Mouse (Mus musculus) neural tube, embryonic 11.5 days (tissue): ENCODE data around the gene Hpd. TPM values are rescaled to one million over a fixed set of nuclear protein-coding genes. Genes with fewer than 3 reads are reported as not detected.

Experiments used
- ATAC-seq: fragments of 200-750 bp; cut with Nextera tagmentation; 2 replicates; pipeline ENCODE4 v1.8.0; 2017; ENCODE audit warnings: moderate number of reproducible peaks, mild to moderate bottlenecking, moderate TSS enrichment, moderate library complexity; ENCODE audit not compliant: insufficient read depth, low FRiP score, low TSS enrichment
- DNase-seq: peaks from one replicate; pipeline ENCODE4 v3.0.0-alpha.2; 2015; ENCODE audit warnings: low spot score
- H3K27ac ChIP-seq: fragments of 300-500 bp; sonication (generic); 2 replicates; pipeline ENCODE4 v1.5.1; 2014; ENCODE audit warnings: low read depth, mild to moderate bottlenecking, low read length
- H3K27me3 ChIP-seq: fragments of 300-500 bp; sonication (generic); 2 replicates; pipeline ENCODE4 v1.6.1; 2014; ENCODE audit warnings: mild to moderate bottlenecking, low read length, mixed read lengths; ENCODE audit not compliant: control insufficient read depth, insufficient read depth
- H3K36me3 ChIP-seq: fragments of 300-500 bp; sonication (generic); 2 replicates; pipeline ENCODE4 v1.6.1; 2014; ENCODE audit warnings: mild to moderate bottlenecking, low read length, moderate library complexity, mixed read lengths; ENCODE audit not compliant: control insufficient read depth, insufficient read depth
- H3K4me1 ChIP-seq: fragments of 300-500 bp; sonication (generic); 2 replicates; pipeline ENCODE4 v1.6.1; 2014; ENCODE audit warnings: low read length, mixed read lengths; ENCODE audit not compliant: control insufficient read depth, insufficient read depth
- H3K4me2 ChIP-seq: fragments of 300-500 bp; sonication (generic); 2 replicates; pipeline ENCODE4 v1.6.1; 2014; ENCODE audit warnings: low read depth, mild to moderate bottlenecking, moderate library complexity
- H3K4me3 ChIP-seq: fragments of 300-500 bp; sonication (generic); 2 replicates; pipeline ENCODE4 v1.5.1; 2014; ENCODE audit warnings: low read depth, low read length
- H3K9ac ChIP-seq: fragments of 300-500 bp; sonication (generic); 2 replicates; pipeline ENCODE4 v1.6.1; 2014; ENCODE audit warnings: mild to moderate bottlenecking, low read length
- H3K9me3 ChIP-seq: fragments of 300-500 bp; sonication (generic); 2 replicates; pipeline ENCODE4 v1.6.1; 2016; ENCODE audit warnings: low read length; ENCODE audit not compliant: control insufficient read depth
- WGBS: fragments of 180-500 bp; shearing (Covaris S2); extraction: QIAGEN DNeasy Blood & Tissue Kit; methylation state at CpG from one replicate; pipeline ENCODE4 v1.1.7; 2014; 5-methylcytosine and 5-hydroxymethylcytosine counted together
- polyA plus RNA-seq: library from polyadenylated mRNA; unstranded; fragments of >200 nt; fragmentation: Nextera tagmentation; extraction: Ambion mirVana; gene quantifications from 2 replicates; pipeline ENCODE4 v1.2.1, GENCODE M21; 2014

Hpd gene
- polyA plus RNA-seq, 1 experiment from 2014 or later: not detected

DNA sequence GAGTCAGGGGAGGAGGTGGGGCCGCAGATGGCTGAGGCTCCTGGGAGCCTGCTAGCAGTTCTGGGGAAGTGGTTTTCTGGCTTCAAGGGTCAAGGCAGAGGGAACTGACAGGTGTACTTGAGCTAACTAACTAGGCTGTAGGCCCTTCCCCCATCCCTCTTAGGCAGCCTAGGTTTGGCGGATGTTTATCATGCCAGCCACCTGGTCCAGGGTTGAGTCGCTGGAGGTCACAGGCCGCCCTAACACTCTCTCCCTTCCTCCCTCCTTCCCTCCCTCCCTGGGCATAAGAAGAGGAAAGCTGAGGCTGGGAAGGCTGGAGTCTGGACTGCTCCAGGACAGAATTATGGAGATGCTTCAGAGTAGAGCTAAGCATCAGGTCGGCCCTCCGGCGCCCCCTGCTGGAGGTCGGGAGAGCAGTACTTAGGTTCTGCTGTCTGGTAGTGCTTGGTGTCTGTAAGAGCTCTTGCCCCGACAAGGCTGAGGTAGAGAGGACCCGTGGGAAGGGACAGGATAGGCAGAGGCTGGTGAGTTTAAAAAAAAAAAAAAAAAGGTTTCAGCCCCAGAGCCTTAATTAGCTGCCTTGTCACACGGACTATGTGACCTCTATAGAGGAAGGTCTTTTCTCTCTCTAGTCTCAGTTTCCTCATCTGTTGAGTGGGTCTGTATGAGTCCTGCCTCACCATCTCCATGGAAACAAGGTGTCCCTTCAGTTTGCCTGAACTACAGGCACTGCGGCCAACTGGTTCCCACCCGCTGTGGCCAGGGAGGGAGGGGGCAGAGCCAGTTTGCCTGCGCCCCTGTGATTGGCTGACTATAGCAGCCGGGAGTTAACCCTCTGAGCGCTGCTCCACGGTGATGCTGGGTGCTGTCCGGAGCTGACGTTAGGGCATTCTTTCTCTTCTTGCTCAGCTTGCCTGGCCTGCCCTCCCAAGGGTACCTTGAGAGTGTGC lies 32.8 kb downstream of the Hpd start:
- WGBS: 13% methylated on average over 19 of the region's 19 CpGs
- H3K9me3 ChIP-seq: no peaks in the 10 kb centered on the region
- DNase-seq (peak; percentile 88), ATAC-seq (peak; percentile 79)
- peak overlapping the region; percentile 25 for H3K4me2 ChIP-seq
- H3K4me3 ChIP-seq: peak overlapping the region; percentile 8
- no peaks in the 10 kb centered on the region for H3K27me3 ChIP-seq
- peaks cover 28% of the 10 kb centered on the region for H3K4me1 ChIP-seq
- peaks cover 37% of the 10 kb centered on the region for H3K36me3 ChIP-seq
- H3K27ac ChIP-seq: no peak overlapping the region
- no peak overlapping the region for H3K9ac ChIP-seq

DNA sequence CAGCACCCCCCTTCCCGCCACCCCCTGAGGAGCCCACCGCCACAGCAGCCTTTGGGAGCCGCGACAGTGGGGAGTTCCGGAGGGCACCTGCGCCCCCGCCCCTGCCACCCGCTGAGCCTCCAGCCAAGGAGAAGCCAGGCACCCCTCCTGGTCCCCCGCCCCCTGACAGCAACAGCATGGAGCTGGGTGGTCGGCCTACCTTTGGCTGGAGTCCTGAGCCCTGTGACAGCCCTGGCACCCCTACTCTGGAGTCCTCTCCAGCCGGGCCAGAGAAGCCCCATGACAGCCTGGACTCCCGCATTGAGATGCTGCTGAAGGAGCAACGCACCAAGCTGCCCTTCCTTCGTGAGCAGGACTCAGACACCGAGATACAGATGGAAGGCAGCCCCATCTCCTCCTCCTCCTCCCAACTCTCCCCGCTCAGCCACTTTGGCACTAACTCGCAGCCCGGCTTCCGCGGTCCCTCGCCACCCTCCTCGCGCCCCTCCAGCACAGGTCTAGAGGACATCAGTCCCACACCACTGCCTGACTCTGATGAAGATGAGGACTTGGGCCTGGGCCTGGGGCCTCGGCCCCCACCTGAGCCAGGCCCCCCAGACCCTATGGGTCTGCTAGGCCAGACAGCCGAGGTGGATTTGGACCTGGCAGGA lies 34.3 kb downstream of the Hpd start:
- no peak overlapping the region for H3K27ac ChIP-seq
- WGBS: 85% methylated on average over 22 of the region's 25 CpGs
- no peaks in the 10 kb centered on the region for H3K9me3 ChIP-seq
- no peak overlapping the region for H3K4me3 ChIP-seq
- DNase-seq (no peak), ATAC-seq (no peak)
- H3K4me1 ChIP-seq: peaks cover 38% of the 10 kb centered on the region
- H3K9ac ChIP-seq: no peak overlapping the region; the same call in 1 of the 2 replicates
- no peaks in the 10 kb centered on the region for H3K27me3 ChIP-seq
- H3K36me3 ChIP-seq: peaks cover 30% of the 10 kb centered on the region
- no peak overlapping the region for H3K4me2 ChIP-seq

DNA sequence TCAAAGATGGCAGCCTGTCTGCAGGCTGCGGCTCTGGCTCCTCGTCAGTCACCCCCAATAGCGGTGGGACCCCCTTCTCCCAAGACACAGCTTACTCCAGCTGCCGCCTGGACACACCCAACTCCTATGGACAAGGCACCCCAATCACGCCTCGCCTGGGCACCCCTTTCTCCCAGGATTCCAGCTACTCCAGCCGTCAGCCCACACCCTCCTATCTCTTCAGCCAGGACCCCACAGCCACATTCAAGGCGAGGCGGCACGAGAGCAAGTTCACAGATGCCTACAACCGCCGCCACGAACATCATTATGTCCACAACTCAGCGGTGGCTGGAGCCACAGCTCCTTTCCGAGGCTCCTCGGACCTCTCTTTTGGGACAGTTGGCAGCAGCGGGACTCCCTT lies 35.0 kb downstream of the Hpd start:
- Histone ChIP-seq H3K9ac (no peak overlapping the region), H3K27ac (no peak overlapping the region), H3K36me3 (peaks cover 24% of the 10 kb centered on the region), H3K4me2 (no peak overlapping the region), H3K9me3 (no peaks in the 10 kb centered on the region), H3K27me3 (no peaks in the 10 kb centered on the region), H3K4me1 (peaks cover 38% of the 10 kb centered on the region), H3K4me3 (no peak overlapping the region)
- ATAC-seq (no peak), DNase-seq (no peak)
- 90% methylated on average over 17 of the region's 17 CpGs for WGBS

DNA sequence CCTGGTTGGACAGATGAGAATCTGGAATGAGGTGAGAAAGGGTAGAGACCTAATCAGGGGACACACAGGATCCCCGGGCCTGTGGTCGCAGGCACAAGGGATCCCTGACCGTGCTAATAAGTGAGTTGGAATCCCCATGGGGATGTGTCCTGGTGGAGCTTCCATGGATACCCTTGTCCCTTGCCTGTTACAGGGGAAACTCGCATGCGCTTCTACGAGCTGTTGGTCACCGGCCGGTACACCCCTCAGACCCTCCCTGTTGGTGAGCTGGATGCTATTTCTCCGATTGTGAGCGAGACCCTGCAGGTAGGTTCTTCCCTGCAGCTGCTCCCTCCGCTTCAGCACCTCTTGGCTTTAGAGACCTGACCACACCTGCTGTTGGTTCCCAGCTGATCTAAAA lies 36.2 kb downstream of the Hpd start:
- ATAC-seq (no peak), DNase-seq (no peak)
- peaks cover 13% of the 10 kb centered on the region for H3K36me3 ChIP-seq
- H3K27ac ChIP-seq: no peak overlapping the region
- no peak overlapping the region for H3K4me2 ChIP-seq
- H3K9me3 ChIP-seq: no peaks in the 10 kb centered on the region
- H3K9ac ChIP-seq: no peak overlapping the region
- H3K27me3 ChIP-seq: no peaks in the 10 kb centered on the region
- WGBS: 86% methylated on average over 11 of the region's 11 CpGs
- H3K4me1 ChIP-seq: peaks cover 38% of the 10 kb centered on the region
- H3K4me3 ChIP-seq: no peak overlapping the region

DNA sequence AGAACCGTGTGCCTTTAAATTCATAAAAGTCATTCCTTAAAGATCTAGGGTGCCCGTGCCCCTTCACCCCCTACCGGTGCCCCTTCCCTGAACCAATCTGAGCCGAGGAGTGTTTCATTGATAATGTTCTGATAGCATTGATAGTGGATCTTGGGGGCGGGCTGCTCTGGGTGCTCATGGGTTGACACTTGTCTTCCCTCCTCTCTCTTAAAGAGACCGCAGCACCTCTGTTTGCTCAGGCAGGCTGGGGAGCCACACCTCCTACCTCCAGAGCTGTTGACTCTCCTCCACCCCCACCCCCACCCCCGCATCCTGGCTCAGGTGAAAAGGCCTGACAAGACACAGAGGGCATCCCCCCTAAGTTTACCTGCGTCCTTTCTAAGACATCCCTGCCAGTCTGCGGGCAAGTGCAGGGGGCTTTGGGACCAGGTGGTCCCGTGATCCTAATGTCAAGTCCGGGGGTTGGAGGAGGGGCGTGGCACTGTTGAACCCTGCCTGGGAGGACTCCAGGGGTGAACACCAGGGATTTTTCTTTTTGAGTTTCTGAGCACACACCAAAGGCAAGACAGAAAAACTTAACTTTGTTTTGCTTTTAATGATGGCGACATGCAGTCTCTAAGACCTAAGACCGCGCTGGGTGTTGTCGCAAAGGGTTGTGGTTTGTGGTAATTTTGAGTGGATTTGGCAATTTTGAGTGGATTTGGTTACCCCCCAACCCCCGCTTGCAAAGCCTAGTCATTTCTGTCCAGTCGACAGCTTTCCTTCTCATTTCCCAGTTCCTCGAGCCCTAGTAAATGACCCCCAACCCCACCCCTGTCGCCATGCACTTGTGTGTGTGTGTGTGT lies 37.6 kb downstream of the Hpd start:
- peaks cover 28% of the 10 kb centered on the region for H3K4me1 ChIP-seq
- peak overlapping the region; percentile 15; the same call in 1 of the 2 replicates for H3K9ac ChIP-seq
- peaks cover 13% of the 10 kb centered on the region for H3K36me3 ChIP-seq
- H3K9me3 ChIP-seq: no peaks in the 10 kb centered on the region
- peak overlapping the region; percentile 100 for H3K4me2 ChIP-seq
- no peaks in the 10 kb centered on the region for H3K27me3 ChIP-seq
- peak overlapping the region; percentile 84 for H3K4me3 ChIP-seq
- ATAC-seq (no peak), DNase-seq (no peak)
- H3K27ac ChIP-seq: no peak overlapping the region
- WGBS: 40% methylated on average over 20 of the region's 20 CpGs

DNA sequence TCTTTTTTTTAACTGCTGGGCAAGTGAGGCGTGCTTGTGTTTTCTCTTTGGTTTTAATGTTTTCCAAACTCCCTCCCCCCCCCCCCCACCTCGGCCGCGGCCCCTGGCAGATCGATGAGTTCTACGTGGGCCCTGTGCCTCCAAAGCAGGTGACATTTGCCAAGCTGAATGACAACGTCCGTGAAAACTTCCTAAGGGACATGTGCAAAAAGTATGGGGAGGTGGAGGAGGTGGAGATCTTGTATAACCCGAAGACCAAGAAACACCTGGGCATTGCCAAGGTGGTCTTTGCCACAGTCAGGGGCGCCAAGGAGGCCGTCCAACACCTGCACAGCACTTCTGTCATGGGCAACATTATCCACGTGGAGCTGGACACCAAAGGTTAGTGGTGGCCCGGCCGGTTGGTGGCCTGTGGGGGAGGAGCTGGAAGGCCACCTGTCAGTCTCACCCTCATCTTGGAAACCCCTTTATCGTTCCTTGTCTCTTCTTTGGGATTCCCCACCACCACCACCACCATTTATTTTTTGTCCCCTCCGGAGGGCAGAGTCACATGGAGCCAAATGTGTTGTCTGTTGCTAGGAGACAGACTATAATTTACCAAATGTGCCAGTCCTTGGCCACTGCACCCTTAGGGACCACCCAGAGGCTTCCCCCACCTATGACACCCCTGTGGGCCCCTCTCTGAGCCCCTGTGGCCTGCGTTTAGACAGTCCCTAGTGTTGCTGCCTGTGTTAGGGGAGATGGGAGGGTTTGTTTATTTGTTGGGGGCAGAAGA lies 38.4 kb downstream of the Hpd start:
- no peak overlapping the region for H3K27ac ChIP-seq
- WGBS: 3% methylated on average over 17 of the region's 17 CpGs
- no peaks in the 10 kb centered on the region for H3K9me3 ChIP-seq
- ATAC-seq: no peak
- H3K9ac ChIP-seq: peak overlapping the region; percentile 98
- DNase-seq: peak; percentile 34
- peak overlapping the region; percentile 100 for H3K4me2 ChIP-seq
- H3K27me3 ChIP-seq: no peaks in the 10 kb centered on the region
- peaks cover 13% of the 10 kb centered on the region for H3K36me3 ChIP-seq
- peak overlapping the region; percentile 84 for H3K4me3 ChIP-seq
- H3K4me1 ChIP-seq: peaks cover 24% of the 10 kb centered on the region

DNA sequence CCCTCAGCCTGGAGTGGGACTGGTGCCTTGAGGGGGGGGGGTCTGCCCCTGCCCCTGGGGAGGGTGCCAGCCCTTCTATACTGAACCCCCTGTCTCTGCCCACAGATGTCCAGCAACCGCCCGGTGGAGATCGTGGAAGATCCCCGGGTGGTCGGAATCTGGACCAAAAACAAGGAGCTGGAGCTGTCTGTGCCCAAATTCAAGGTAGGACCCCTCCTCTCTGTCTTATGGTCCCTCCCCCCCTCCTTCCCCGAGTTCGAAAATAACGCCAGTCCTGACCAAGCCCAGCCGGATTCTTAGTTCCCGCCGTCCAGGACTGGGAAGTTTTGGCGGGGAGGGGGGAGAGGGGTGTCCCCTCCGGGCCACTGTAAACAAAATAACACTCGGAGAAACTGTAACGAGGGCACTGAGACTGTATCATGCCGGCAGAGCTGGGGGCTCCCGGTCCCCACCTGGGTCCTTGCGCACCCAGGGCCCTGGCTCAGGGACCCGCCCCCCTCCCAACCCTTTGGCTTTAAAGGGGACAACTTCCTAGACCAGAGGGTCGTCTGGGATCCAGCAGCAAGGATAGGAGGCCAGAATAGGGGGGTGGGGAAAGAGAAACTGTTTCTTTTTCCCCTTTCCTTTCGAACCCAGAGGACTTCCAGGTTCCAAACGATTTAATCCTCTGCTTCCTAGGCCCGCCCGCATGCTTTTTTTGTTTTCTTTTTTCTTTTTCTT lies 39.1 kb downstream of the Hpd start:
- H3K4me1 ChIP-seq: peaks cover 16% of the 10 kb centered on the region
- H3K9me3 ChIP-seq: no peaks in the 10 kb centered on the region
- WGBS: under 1% methylated on average over 21 of the region's 24 CpGs
- peaks cover 8% of the 10 kb centered on the region for H3K36me3 ChIP-seq
- ATAC-seq: no peak
- H3K9ac ChIP-seq: peak overlapping the region; percentile 98
- no peaks in the 10 kb centered on the region for H3K27me3 ChIP-seq
- peak; percentile 51 for DNase-seq
- H3K4me3 ChIP-seq: peak overlapping the region; percentile 84
- H3K4me2 ChIP-seq: peak overlapping the region; percentile 100
- peak overlapping the region; percentile 100 for H3K27ac ChIP-seq
